Mouse (Mus musculus): Measurements from ENCODE around the gene Lpcat1.

GRCm38 (mm10) chr13:73459189-73459850 lies 7.7 kb upstream of the Lpcat1 start:
- TF ChIP-seq GATA1 (IDR thresholded peaks at IDR 0.05; ENCODE audit: borderline replicate concordance, low read length) (no peak), FLI1 (IDR thresholded peaks at IDR 0.05; ENCODE audit: low read length) (no peak)

Data from megakaryocyte, embryonic 14.5 days (primary cell).